Mouse (Mus musculus): Measurements from ENCODE around the gene Tmem54. TPM values are rescaled to one million over a fixed set of nuclear protein-coding genes. Genes with fewer than 3 reads are reported as not detected.

Tmem54 gene
- total RNA-seq, 2 experiments from 2014 or later, result not detected

GRCm38 (mm10) chr4:129142439-129143045 is 37.2 kb downstream of the Tmem54 start:
- intact Hi-C loops (cut with DNase I), result no loop called here
- DNase-seq (ENCODE audit: extremely low spot score in 1 of 2, low spot score in 2 of 2), result no peak

GRCm38 (mm10) chr4:129143509-129143908 is 38.2 kb downstream of the Tmem54 start:
- DNase-seq (ENCODE audit: extremely low spot score in 1 of 2, low spot score in 2 of 2), result no peak
- intact Hi-C loops (cut with DNase I), result no loop called here

- intact Hi-C loops (cut with DNase I), result loop anchor here (5.0 kb wide), 1 partner anchor 38 kb away; no protein-coding TSS in a partner anchor
- peak; percentile 67 to 88 for DNase-seq (ENCODE audit: extremely low spot score in 1 of 2, low spot score in 2 of 2)
These were observed 39.3 kb downstream of the Tmem54 start for GRCm38 (mm10) chr4:129144401-129145367.

GRCm38 (mm10) chr4:129145411-129145810 is 40.1 kb downstream of the Tmem54 start:
- no peak for DNase-seq (ENCODE audit: extremely low spot score in 1 of 2, low spot score in 2 of 2)
- intact Hi-C loops (cut with DNase I), result loop anchor here (5.0 kb wide), 1 partner anchor 37 kb away; no protein-coding TSS in a partner anchor

- no peak for DNase-seq (ENCODE audit: extremely low spot score in 1 of 2, low spot score in 2 of 2)
- intact Hi-C loops (cut with DNase I), result loop anchor here (5.0 kb wide), 1 partner anchor 36 kb away; no protein-coding TSS in a partner anchor
These were observed 40.6 kb downstream of the Tmem54 start for GRCm38 (mm10) chr4:129145943-129146342.

- DNase-seq (ENCODE audit: extremely low spot score in 1 of 2, low spot score in 2 of 2), result no peak
- intact Hi-C loops (cut with DNase I), result loop anchor here (5.0 kb wide), 1 partner anchor 36 kb away; no protein-coding TSS in a partner anchor
These were observed 41.0 kb downstream of the Tmem54 start for GRCm38 (mm10) chr4:129146392-129146791.

- DNase-seq (ENCODE audit: extremely low spot score in 1 of 2, low spot score in 2 of 2), result no peak
- intact Hi-C loops (cut with DNase I), result loop anchor here (5.0 kb wide), 1 partner anchor 35 kb away; no protein-coding TSS in a partner anchor
These were observed 42.3 kb downstream of the Tmem54 start for GRCm38 (mm10) chr4:129147552-129148103.

- DNase-seq (ENCODE audit: extremely low spot score in 1 of 2, low spot score in 2 of 2), result no peak
- intact Hi-C loops (cut with DNase I), result loop anchor here (5.0 kb wide), 1 partner anchor 33 kb away; no protein-coding TSS in a partner anchor
These were observed 44.0 kb downstream of the Tmem54 start for GRCm38 (mm10) chr4:129149321-129149720.

- intact Hi-C loops (cut with DNase I), result no loop called here
- no peak for DNase-seq (ENCODE audit: extremely low spot score in 1 of 2, low spot score in 2 of 2)
These were observed 46.0 kb downstream of the Tmem54 start for GRCm38 (mm10) chr4:129151276-129151811.

GRCm38 (mm10) chr4:129157541-129157940 is 52.2 kb downstream of the Tmem54 start:
- intact Hi-C loops (cut with DNase I), result no loop called here

GRCm38 (mm10) chr4:129158549-129158948 is 53.2 kb downstream of the Tmem54 start:
- no peak for DNase-seq (ENCODE audit: extremely low spot score in 1 of 2, low spot score in 2 of 2)
- intact Hi-C loops (cut with DNase I), result no loop called here

More at GRCm38 (mm10) chr4:129157541-129157940, 52.2 kb downstream of the Tmem54 start:
- DNase-seq (ENCODE audit: extremely low spot score in 1 of 2, low spot score in 2 of 2), result no peak

GRCm38 (mm10) chr4:129161076-129161475 is 55.7 kb downstream of the Tmem54 start:
- DNase-seq (ENCODE audit: extremely low spot score in 1 of 2, low spot score in 2 of 2), result no peak
- intact Hi-C loops (cut with DNase I), result no loop called here

Other genes starting within 250 kb of the Tmem54 start
- 10 to 100 TPM; 30.2 to 31.2 TPM for gene Trim62, start 222.0 kb upstream of the Tmem54 start, total RNA-seq (2021)
- gene Azin2, start 143.1 kb upstream of the Tmem54 start, total RNA-seq (2021), result 10 to 100 TPM; 30.3 to 36.3 TPM
- 10 to 100 TPM; 30.5 to 30.7 TPM for gene Ak2, start 113.6 kb upstream of the Tmem54 start, total RNA-seq (2021)
- 10 to 100 TPM; 71.6 to 85.4 TPM for gene Rnf19b, start 47.3 kb upstream of the Tmem54 start, total RNA-seq (2021)
- 100 to 1,000 TPM; 441 to 451 TPM for gene Hpca, start 16.5 kb downstream of the Tmem54 start, total RNA-seq (2021)
- 10 to 100 TPM; 41.8 to 44.6 TPM for gene Fndc5, start 31.5 kb downstream of the Tmem54 start, total RNA-seq (2021)
- gene S100pbp, start 84.2 kb downstream of the Tmem54 start, total RNA-seq (2021), result 10 to 100 TPM; 40.1 to 45.7 TPM
- 100 to 1,000 TPM; 103 to 105 TPM for gene Yars, start 84.2 kb downstream of the Tmem54 start, total RNA-seq (2021)
- 10 to 100 TPM; 11.1 to 15.8 TPM for gene C77080, start 155.9 kb downstream of the Tmem54 start, total RNA-seq (2021)
- 1 to 10 TPM; 1.7 TPM for gene Sync, start 182.1 kb downstream of the Tmem54 start, total RNA-seq (2021)
- 100 to 1,000 TPM; 124 to 134 TPM for gene Rbbp4, start 229.8 kb downstream of the Tmem54 start, total RNA-seq (2021)
- 10 to 100 TPM; 18.9 to 24.7 TPM for gene Zbtb8os, start 230.1 kb downstream of the Tmem54 start, total RNA-seq (2021)